Mouse (Mus musculus): ENCODE results near the gene Gm11444.
A peak's percentile ranks its signal among the peaks of the same experiment; 100 is the strongest.

Gm11444 gene

GRCm38 (mm10) chr11:85857997-85858698 is 8.0 kb upstream of the Gm11444 start:
- no peak for DNase-seq (ENCODE audit: low read depth, low spot score)

- no peak for DNase-seq (ENCODE audit: low read depth, low spot score)
Observed at GRCm38 (mm10) chr11:85850758-85851157, 625 bp upstream of the Gm11444 start.

GRCm38 (mm10) chr11:85849037-85849436 is 1.1 kb downstream of the Gm11444 start:
- DNase-seq (ENCODE audit: low read depth, low spot score): peak; percentile 62

GRCm38 (mm10) chr11:85846509-85846908 is 3.6 kb downstream of the Gm11444 start:
- no peak for DNase-seq (ENCODE audit: low read depth, low spot score)

- no peak for DNase-seq (ENCODE audit: low read depth, low spot score)
Observed at GRCm38 (mm10) chr11:85845921-85846320, 4.2 kb downstream of the Gm11444 start.

- DNase-seq (ENCODE audit: low read depth, low spot score): no peak
Observed at GRCm38 (mm10) chr11:85844971-85845370, 5.2 kb downstream of the Gm11444 start.

GRCm38 (mm10) chr11:85844144-85844965 is 5.8 kb downstream of the Gm11444 start:
- no peak for DNase-seq (ENCODE audit: low read depth, low spot score)

- DNase-seq (ENCODE audit: low read depth, low spot score): no peak
Observed at GRCm38 (mm10) chr11:85843347-85843692, 6.8 kb downstream of the Gm11444 start.

- no peak for DNase-seq (ENCODE audit: low read depth, low spot score)
Observed at GRCm38 (mm10) chr11:85842596-85843346, 7.4 kb downstream of the Gm11444 start.

- no peak for DNase-seq (ENCODE audit: low read depth, low spot score)
Observed at GRCm38 (mm10) chr11:85841980-85842379, 8.2 kb downstream of the Gm11444 start.

GRCm38 (mm10) chr11:85841211-85841681 is 8.9 kb downstream of the Gm11444 start:
- no peak for DNase-seq (ENCODE audit: low read depth, low spot score)

GRCm38 (mm10) chr11:85840803-85841145 is 9.4 kb downstream of the Gm11444 start:
- no peak for DNase-seq (ENCODE audit: low read depth, low spot score)

GRCm38 (mm10) chr11:85840031-85840802 is 9.9 kb downstream of the Gm11444 start:
- no peak for DNase-seq (ENCODE audit: low read depth, low spot score)

GRCm38 (mm10) chr11:85839258-85840030 is 10.7 kb downstream of the Gm11444 start:
- DNase-seq (ENCODE audit: low read depth, low spot score): no peak

GRCm38 (mm10) chr11:85838424-85839257 is 11.5 kb downstream of the Gm11444 start:
- DNase-seq (ENCODE audit: low read depth, low spot score): no peak

GRCm38 (mm10) chr11:85837648-85838423 is 12.3 kb downstream of the Gm11444 start:
- no peak for DNase-seq (ENCODE audit: low read depth, low spot score)

- no peak for DNase-seq (ENCODE audit: low read depth, low spot score)
Observed at GRCm38 (mm10) chr11:85837291-85837647, 12.9 kb downstream of the Gm11444 start.

- DNase-seq (ENCODE audit: low read depth, low spot score): no peak
Observed at GRCm38 (mm10) chr11:85836523-85837290, 13.4 kb downstream of the Gm11444 start.
